Mouse (Mus musculus) megakaryocyte, embryonic 14.5 days (primary cell): Measurements from ENCODE around the gene Cd4. TPM values are rescaled to one million over a fixed set of nuclear protein-coding genes. Genes with fewer than 3 reads are reported as not detected.

ENCODE experiments used
- H3K27me3 ChIP-seq: replicated peaks from 2 replicates; pipeline ENCODE3; 2012; ENCODE audit warnings: inconsistent platforms
- H3K36me3 ChIP-seq: replicated peaks from 2 replicates; pipeline ENCODE3; 2012; ENCODE audit warnings: low read length, inconsistent platforms, mixed read lengths
- H3K4me1 ChIP-seq: 2 replicates; pipeline ENCODE4 v1.6.1; 2012; ENCODE audit warnings: inconsistent platforms
- H3K4me3 ChIP-seq: replicated peaks from 2 replicates; pipeline ENCODE3; 2012; ENCODE audit warnings: moderate library complexity, mild to moderate bottlenecking, inconsistent platforms
- H3K9me3 ChIP-seq: 2 replicates; pipeline ENCODE4 v1.6.1; 2012; ENCODE audit warnings: inconsistent platforms
- FLI1 ChIP-seq: IDR thresholded peaks from 2 replicates; pipeline ENCODE4 v1.6.1; 2012; ENCODE audit warnings: low read length, inconsistent platforms, mixed read lengths
- GATA1 ChIP-seq: IDR thresholded peaks from 3 replicates; pipeline ENCODE4 v1.6.1; 2012; ENCODE audit warnings: mixed read lengths, low read length, inconsistent platforms, borderline replicate concordance
- polyA plus RNA-seq: library from polyadenylated mRNA; stranded (reverse); fragments of >175 nt; gene quantifications from 2 replicates; pipeline ENCODE4 v1.2.3, GENCODE M21; 2012; ENCODE audit warnings: low replicate concordance; ENCODE audit not compliant: insufficient read depth

Gene Cd4
- polyA plus RNA-seq, 1 experiment = 0.35 TPM

GRCm38 (mm10) chr6:124863125-124863657 is 24.8 kb downstream of the Cd4 start:
- Histone ChIP-seq H3K27me3 (peaks cover 99% of the 10 kb centered on the region), H3K9me3 (no peaks in the 10 kb centered on the region), H3K4me1 (peaks cover 39% of the 10 kb centered on the region), H3K36me3 (no peaks in the 10 kb centered on the region), H3K4me3 (peak overlapping the region; percentile 90)
- TF ChIP-seq GATA1 = no peak
- TF ChIP-seq FLI1 = no peak

DNA sequence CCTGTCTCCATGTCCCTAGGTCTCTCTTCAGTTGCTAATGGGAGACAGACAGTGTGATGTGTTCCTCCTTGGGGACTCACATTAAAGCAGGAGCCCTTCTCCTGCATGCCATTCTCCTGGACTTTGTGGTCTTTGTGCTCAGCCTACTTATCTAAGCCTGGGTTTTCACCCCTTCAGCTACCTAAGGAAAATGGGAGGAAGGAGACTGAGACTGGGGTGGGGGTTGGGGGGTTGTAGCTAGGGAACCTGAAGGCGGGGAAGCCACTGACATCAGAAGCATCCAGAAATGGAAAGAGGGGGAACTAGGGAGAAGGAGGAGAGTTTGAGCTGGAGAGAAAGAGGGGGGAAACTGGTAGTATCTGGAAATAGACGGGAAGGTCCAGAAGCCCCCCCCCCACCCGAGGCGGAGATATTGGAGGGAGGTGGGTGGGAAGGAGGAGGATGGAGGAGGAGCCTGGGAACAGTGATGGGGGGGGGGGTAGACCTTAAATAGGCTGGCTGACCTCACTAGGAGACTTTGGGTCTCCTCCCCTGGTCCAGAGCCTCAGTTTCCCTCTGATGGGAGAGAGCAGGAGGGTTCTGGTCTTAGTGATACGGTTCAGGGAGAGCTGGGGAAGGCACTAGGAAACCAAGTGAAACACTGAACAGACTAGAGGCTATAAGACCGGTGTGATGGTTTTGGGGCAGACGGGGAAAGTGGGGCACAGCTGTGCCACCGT is 25.5 kb downstream of the Cd4 start:
- TF ChIP-seq FLI1 (no peak), GATA1 (no peak)
- Histone ChIP-seq H3K9me3 (no peaks in the 10 kb centered on the region), H3K4me1 (peaks cover 44% of the 10 kb centered on the region), H3K27me3 (peaks cover 99% of the 10 kb centered on the region), H3K36me3 (no peaks in the 10 kb centered on the region), H3K4me3 (peak overlapping the region; percentile 90)

DNA sequence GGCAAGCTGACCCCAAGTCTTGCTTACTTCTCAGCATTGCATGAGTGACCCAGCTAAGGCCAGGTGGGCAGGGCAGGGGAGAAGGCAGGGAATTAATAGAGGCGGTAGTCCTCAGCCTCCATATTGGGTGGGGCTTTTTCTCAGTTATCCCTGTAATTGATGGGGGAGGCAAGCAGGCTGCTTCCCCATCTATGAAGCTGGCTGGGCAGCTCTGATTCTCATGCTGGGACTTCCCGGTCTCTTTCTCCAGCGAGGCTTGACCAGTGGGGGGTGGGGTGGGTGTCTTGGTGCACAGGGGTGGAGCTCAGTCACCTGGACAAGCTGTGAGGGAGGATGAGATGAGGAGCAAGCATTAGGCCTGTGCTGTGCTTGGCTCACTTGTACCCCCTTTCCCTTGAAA is 26.2 kb downstream of the Cd4 start:
- Histone ChIP-seq H3K36me3 (no peaks in the 10 kb centered on the region), H3K27me3 (peaks cover 99% of the 10 kb centered on the region), H3K4me1 (peaks cover 51% of the 10 kb centered on the region), H3K9me3 (no peaks in the 10 kb centered on the region), H3K4me3 (no peak overlapping the region)
- TF ChIP-seq FLI1 (no peak), GATA1 (no peak)

GRCm38 (mm10) chr6:124861266-124861665 is 26.8 kb downstream of the Cd4 start:
- H3K9me3 ChIP-seq = no peaks in the 10 kb centered on the region
- peaks cover 99% of the 10 kb centered on the region for H3K27me3 ChIP-seq
- H3K4me3 ChIP-seq = peak overlapping the region; percentile 4
- H3K36me3 ChIP-seq = no peaks in the 10 kb centered on the region
- H3K4me1 ChIP-seq = peaks cover 57% of the 10 kb centered on the region
- TF ChIP-seq GATA1 (no peak), FLI1 (no peak)

DNA sequence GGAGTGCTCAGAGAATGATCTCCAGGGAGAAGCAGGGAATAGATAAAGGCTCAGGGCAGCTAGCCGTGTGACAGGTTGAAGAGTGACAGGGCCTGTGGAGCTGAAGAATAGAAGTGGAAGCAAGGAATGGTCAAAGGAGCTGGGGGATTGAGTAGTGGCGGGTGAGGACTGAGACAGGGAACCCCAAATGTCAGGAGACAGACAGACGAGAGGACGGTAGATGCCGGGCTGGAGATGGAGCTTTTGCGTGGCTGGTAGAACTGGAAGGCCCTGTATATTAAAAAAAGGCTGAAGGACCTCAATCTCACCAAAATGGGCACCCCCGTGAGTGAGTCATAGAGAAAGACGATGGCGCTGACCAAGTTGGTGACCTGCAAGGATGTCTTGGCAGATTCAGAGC is 27.5 kb downstream of the Cd4 start:
- peaks cover 59% of the 10 kb centered on the region for H3K4me1 ChIP-seq
- no peak for TF ChIP-seq GATA1
- TF ChIP-seq FLI1 = no peak
- no peak overlapping the region for H3K4me3 ChIP-seq
- H3K36me3 ChIP-seq = no peaks in the 10 kb centered on the region
- peaks cover 99% of the 10 kb centered on the region for H3K27me3 ChIP-seq
- no peaks in the 10 kb centered on the region for H3K9me3 ChIP-seq

- Histone ChIP-seq H3K27me3 (peaks cover 97% of the 10 kb centered on the region), H3K4me3 (peak overlapping the region; percentile 83), H3K4me1 (peaks cover 61% of the 10 kb centered on the region), H3K36me3 (no peaks in the 10 kb centered on the region), H3K9me3 (no peaks in the 10 kb centered on the region)
- TF ChIP-seq GATA1 (no peak), FLI1 (no peak)
Measured at GRCm38 (mm10) chr6:124859725-124860124, 28.3 kb downstream of the Cd4 start.

- Histone ChIP-seq H3K4me3 (no peak overlapping the region), H3K27me3 (peaks cover 94% of the 10 kb centered on the region), H3K36me3 (no peaks in the 10 kb centered on the region), H3K4me1 (peaks cover 53% of the 10 kb centered on the region), H3K9me3 (no peaks in the 10 kb centered on the region)
- TF ChIP-seq FLI1 (no peak), GATA1 (no peak)
Measured at GRCm38 (mm10) chr6:124858561-124859318, 29.3 kb downstream of the Cd4 start.

GRCm38 (mm10) chr6:124857840-124858530 is 30.0 kb downstream of the Cd4 start:
- H3K9me3 ChIP-seq = no peaks in the 10 kb centered on the region
- no peaks in the 10 kb centered on the region for H3K36me3 ChIP-seq
- peak overlapping the region; percentile 91 for H3K4me3 ChIP-seq
- no peak for TF ChIP-seq GATA1
- TF ChIP-seq FLI1 = no peak
- peaks cover 94% of the 10 kb centered on the region for H3K27me3 ChIP-seq
- peaks cover 45% of the 10 kb centered on the region for H3K4me1 ChIP-seq

- no peaks in the 10 kb centered on the region for H3K36me3 ChIP-seq
- H3K4me3 ChIP-seq = peak within 1 kb of the TSS; percentile 91
- no peaks in the 10 kb centered on the region for H3K9me3 ChIP-seq
- TF ChIP-seq FLI1 = no peak
- peaks cover 91% of the 10 kb centered on the region for H3K27me3 ChIP-seq
- peaks cover 37% of the 10 kb centered on the region for H3K4me1 ChIP-seq
Measured at GRCm38 (mm10) chr6:124856916-124857839, 30.8 kb downstream of the Cd4 start, which contains the start of gene P3h3. Gene P3h3 (minus strand): TSS chr6:124857752.
